Mouse (Mus musculus): Measurements from ENCODE around the gene Tnfrsf13b. TPM values are rescaled to one million over a fixed set of nuclear protein-coding genes. Genes with fewer than 3 reads are reported as not detected.
"Not testable (repeated sequence)": the region's sequence is repeated elsewhere in the genome, so short reads cannot be mapped to it uniquely, and the experiment has no call there.

The Tnfrsf13b gene
- total RNA-seq, 2 experiments from 2014 or later = 0.13 to 0.22 TPM

GRCm38 (mm10) chr11:61183820-61184219 is 57.3 kb downstream of the Tnfrsf13b start:
- DNase-seq = no peak
- no peak for TF ChIP-seq CTCF (IDR thresholded peaks at IDR 0.05)
- intact Hi-C loops (cut with DNase I) = no loop called here
- H3K27ac ChIP-seq = no peak overlapping the region
- no peak overlapping the region for H3K4me3 ChIP-seq

- intact Hi-C loops (cut with DNase I) = loop anchor here (5.0 kb wide), 2 partner anchors 147 to 222 kb away; no protein-coding TSS in a partner anchor
- Histone ChIP-seq H3K27ac (no peak overlapping the region), H3K4me3 (no peak overlapping the region)
- DNase-seq = no peak
- no peak for TF ChIP-seq CTCF (IDR thresholded peaks at IDR 0.05)
Measured at GRCm38 (mm10) chr11:61190776-61191175, 64.2 kb downstream of the Tnfrsf13b start.

GRCm38 (mm10) chr11:61192123-61192522 is 65.6 kb downstream of the Tnfrsf13b start:
- intact Hi-C loops (cut with DNase I) = loop anchor here (2.0 to 5.0 kb wide), 3 partner anchors 145 to 220 kb away; no protein-coding TSS in a partner anchor
- not testable (repeated sequence) for DNase-seq, H3K4me3 ChIP-seq, H3K27ac ChIP-seq

- intact Hi-C loops (cut with DNase I) = loop anchor here (2.0 to 5.0 kb wide), 3 partner anchors 145 to 220 kb away; no protein-coding TSS in a partner anchor
- Histone ChIP-seq H3K27ac (no peak overlapping the region), H3K4me3 (no peak overlapping the region)
- DNase-seq = no peak
- TF ChIP-seq CTCF (IDR thresholded peaks at IDR 0.05) = no peak
Measured at GRCm38 (mm10) chr11:61192779-61193178, 66.2 kb downstream of the Tnfrsf13b start.

- no peak for TF ChIP-seq CTCF (IDR thresholded peaks at IDR 0.05)
- intact Hi-C loops (cut with DNase I) = loop anchor here (2.0 to 5.0 kb wide), 3 partner anchors 144 to 219 kb away; no protein-coding TSS in a partner anchor
- Histone ChIP-seq H3K4me3 (no peak overlapping the region), H3K27ac (no peak overlapping the region)
- peak; percentile 88 for DNase-seq
Measured at GRCm38 (mm10) chr11:61193392-61193791, 66.8 kb downstream of the Tnfrsf13b start.

GRCm38 (mm10) chr11:61196616-61197353 is 70.2 kb downstream of the Tnfrsf13b start:
- no peak for TF ChIP-seq CTCF (IDR thresholded peaks at IDR 0.05)
- intact Hi-C loops (cut with DNase I) = no loop called here
- H3K4me3 ChIP-seq = no peak overlapping the region
- H3K27ac ChIP-seq = no peak overlapping the region
- DNase-seq = no peak

GRCm38 (mm10) chr11:61197935-61198334 is 71.4 kb downstream of the Tnfrsf13b start:
- intact Hi-C loops (cut with DNase I) = no loop called here
- no peak for TF ChIP-seq CTCF (IDR thresholded peaks at IDR 0.05)

More at GRCm38 (mm10) chr11:61197935-61198334, 71.4 kb downstream of the Tnfrsf13b start:
- DNase-seq = no peak
- Histone ChIP-seq H3K4me3 (no peak overlapping the region), H3K27ac (no peak overlapping the region)

Other genes with a start within 250 kb of the Tnfrsf13b start
- 10 to 100 TPM; 41.4 to 41.6 TPM for gene Tmem11, start 247.5 kb upstream of the Tnfrsf13b start, total RNA-seq (2021)
- 10 to 100 TPM in 1 of 2 experiments, 1 to 10 TPM in 1; 8.6 to 10.4 TPM for gene Natd1, start 212.0 kb upstream of the Tnfrsf13b start, total RNA-seq (2021)
- 100 to 1,000 TPM; 136 to 159 TPM for gene Map2k3, start 194.7 kb upstream of the Tnfrsf13b start, total RNA-seq (2021)
- 10 to 100 TPM; 50.4 to 65.8 TPM for gene Kcnj12, start 104.2 kb upstream of the Tnfrsf13b start, total RNA-seq (2021)
- 10 to 100 TPM; 13.4 to 16.7 TPM for gene Usp22, start 48.3 kb downstream of the Tnfrsf13b start, total RNA-seq (2021)
- under 1 TPM in 1 of 2 experiments, not detected in 1; 0.50 TPM for gene Aldh3a1, start 80.8 kb downstream of the Tnfrsf13b start, total RNA-seq (2021)
- gene Aldh3a2, start 140.7 kb downstream of the Tnfrsf13b start, total RNA-seq (2021) = 10 to 100 TPM; 12.0 to 13.0 TPM
- not detected for gene Slc47a2, start 216.1 kb downstream of the Tnfrsf13b start, total RNA-seq (2021)

Data from gastrocnemius, adult 2 months (tissue).